Comparison of ENCODE assay signal across 18 mouse cellular contexts in genomic region chr2:157343337-157343736, GRCm38 (mm10). TPM values are rescaled to one million over a fixed set of nuclear protein-coding genes. Genes with fewer than 3 reads are reported as not detected.
DNase-seq lines count a peak whose midpoint lies in the region; ATAC-seq lines count a peak whose summit lies in the region.
"Had no signal": no experiment of that assay in that cellular context is flagged by ENCODE, and none has a peak within 500 bp of the region (broad histone marks: within the 10 kb centered on the region; RNA-seq: fewer than 3 reads in every experiment).

No protein-coding gene starts in this region.

- H3K36me3 ChIP-seq in embryonic facial prominence, embryonic 10.5 days (replicated peaks): no peaks in the 10 kb centered on the region
- H3K36me3 ChIP-seq in hindbrain, embryonic 13.5 days: no peaks in the 10 kb centered on the region
- H3K36me3 ChIP-seq in midbrain, embryonic 13.5 days: no peaks in the 10 kb centered on the region
- H3K36me3 ChIP-seq: limb, embryonic 13.5 days had no signal

- H3K4me2 ChIP-seq in hindbrain, embryonic 13.5 days: no peak overlapping the region
- no peak overlapping the region for H3K4me2 ChIP-seq in midbrain, embryonic 13.5 days (replicated peaks)
- H3K4me2 ChIP-seq: limb, embryonic 13.5 days had no signal

- no peaks in the 10 kb centered on the region for H3K9me3 ChIP-seq in embryonic facial prominence, embryonic 10.5 days
- H3K9me3 ChIP-seq in hindbrain, embryonic 13.5 days: no peaks in the 10 kb centered on the region
- no peaks in the 10 kb centered on the region for H3K9me3 ChIP-seq in midbrain, embryonic 13.5 days
- H3K9me3 ChIP-seq: limb, embryonic 13.5 days had no signal

- peak overlapping the region; percentile 67 for H3K27ac ChIP-seq in embryonic facial prominence, embryonic 10.5 days (replicated peaks)
- H3K27ac ChIP-seq in hindbrain, embryonic 13.5 days: peak overlapping the region; percentile 91
- peak overlapping the region; percentile 90 for H3K27ac ChIP-seq in midbrain, embryonic 13.5 days
- H3K27ac ChIP-seq: limb, embryonic 13.5 days had no signal

- peak; percentile 62 for DNase-seq in ES-CJ7 (ENCODE audit: low read depth, low spot score)
- no peak for DNase-seq in embryonic facial prominence, embryonic 10.5 days (ENCODE audit: low spot score)
- DNase-seq in lung, adult 18-20 months: no peak
- DNase-seq in cerebellum, adult 9-11 months: no peak
- DNase-seq in heart, postnatal 4 days: no peak
- DNase-seq: cerebellum, adult 11-12 months; embryo, embryonic 11 days; heart, adult 11 months; kidney, adult 2 months had no signal

- peaks cover 64% of the 10 kb centered on the region for H3K4me1 ChIP-seq in embryonic facial prominence, embryonic 10.5 days
- peaks cover 59% of the 10 kb centered on the region for H3K4me1 ChIP-seq in hindbrain, embryonic 13.5 days (replicated peaks)
- H3K4me1 ChIP-seq in midbrain, embryonic 13.5 days (replicated peaks): peaks cover 73% of the 10 kb centered on the region

- H3K9ac ChIP-seq in hindbrain, embryonic 13.5 days: no peak overlapping the region
- H3K9ac ChIP-seq in midbrain, embryonic 13.5 days (replicated peaks): no peak overlapping the region
- H3K9ac ChIP-seq: limb, embryonic 13.5 days had no signal

- no peaks in the 10 kb centered on the region; the same call in 1 of the 2 replicates for H3K27me3 ChIP-seq in embryonic facial prominence, embryonic 10.5 days (replicated peaks; ENCODE audit: low read depth, poor library complexity, severe bottlenecking)
- H3K27me3 ChIP-seq in hindbrain, embryonic 13.5 days: no peaks in the 10 kb centered on the region
- no peaks in the 10 kb centered on the region for H3K27me3 ChIP-seq in midbrain, embryonic 13.5 days
- H3K27me3 ChIP-seq: limb, embryonic 13.5 days had no signal

- WGBS in embryonic facial prominence, embryonic 10.5 days: 63% methylated on average over 6 of the region's 6 CpGs
- WGBS in hindbrain, embryonic 13.5 days: 55% methylated on average over 6 of the region's 6 CpGs
- WGBS in midbrain, embryonic 13.5 days: 64% methylated on average over 6 of the region's 6 CpGs

- no peak for ATAC-seq in hindbrain, embryonic 13.5 days (ENCODE audit: low FRiP score)
- ATAC-seq in midbrain, embryonic 13.5 days: no peak

- no peak overlapping the region for H3K4me3 ChIP-seq in embryonic facial prominence, embryonic 10.5 days
- no peak overlapping the region for H3K4me3 ChIP-seq in hindbrain, embryonic 13.5 days
- H3K4me3 ChIP-seq in midbrain, embryonic 13.5 days (replicated peaks): no peak overlapping the region
- H3K4me3 ChIP-seq: erythroblast, embryonic 14.5 days; limb, embryonic 13.5 days had no signal

RNA-seq across cellular contexts. Expression of gene Ghrh, which starts 4.0 kb away (rescaled TPM):
- 0.34 and 1.3 TPM in 2 replicates for polyA plus RNA-seq in embryonic facial prominence, embryonic 10.5 days (2016; fragmentation: Nextera tagmentation; extraction: Ambion mirVana)
- 0.48 and 1.1 TPM in 2 replicates for polyA plus RNA-seq in hindbrain, embryonic 13.5 days (2015; fragmentation: Nextera tagmentation; extraction: Ambion mirVana)
- polyA plus RNA-seq in midbrain, embryonic 13.5 days (2015; fragmentation: Nextera tagmentation; extraction: Ambion mirVana): 1.6 and 3.4 TPM in 2 replicates
- not detected for total RNA-seq in heart, postnatal 4 days (2021)
- total RNA-seq: gastrocnemius, adult 18-20 months had no signal
- polyA plus RNA-seq: erythroblast, embryonic 14.5 days; heart, embryonic 16.5 days; kidney, adult 2 months; limb, embryonic 13.5 days; liver, embryonic 16.5 days; spleen, adult 2 months; urinary bladder, adult 2 months had no signal

RNA-seq across cellular contexts. Expression of gene Manbal, which starts 24.1 kb away (rescaled TPM):
- polyA plus RNA-seq in embryonic facial prominence, embryonic 10.5 days (2016; fragmentation: Nextera tagmentation; extraction: Ambion mirVana): 61.1 and 66.5 TPM in 2 replicates
- polyA plus RNA-seq in hindbrain, embryonic 13.5 days (2015; fragmentation: Nextera tagmentation; extraction: Ambion mirVana): 91.7 and 95.8 TPM in 2 replicates
- polyA plus RNA-seq in midbrain, embryonic 13.5 days (2015; fragmentation: Nextera tagmentation; extraction: Ambion mirVana): 88.1 and 91.0 TPM in 2 replicates
- 10 to 100 TPM; 35.8 to 35.9 TPM for total RNA-seq in heart, postnatal 4 days (2021)
